Mouse (Mus musculus) CH12.LX (cell line): ENCODE results near the gene Nubpl. TPM values are rescaled to one million over a fixed set of nuclear protein-coding genes. Genes with fewer than 3 reads are reported as not detected.

Source experiments
- DNase-seq: peaks from one replicate; pipeline ENCODE4 v3.0.0-alpha.2; 2013; ENCODE audit errors: extremely low read depth
- H3K27ac ChIP-seq: 2 replicates; pipeline ENCODE4 v1.5.1; 2012; ENCODE audit warnings: low read depth, mild to moderate bottlenecking, control low read depth, moderate library complexity; ENCODE audit not compliant: insufficient read depth
- H3K27me3 ChIP-seq: replicated peaks from 2 replicates; pipeline ENCODE3; 2012; ENCODE audit warnings: inconsistent platforms
- H3K36me3 ChIP-seq, 2 experiments: replicated peaks in 1 of 2; 2 replicates each; pipeline versions ENCODE3 to v1.6.1; 2012; ENCODE audit warnings: inconsistent platforms in 1 of 2, low read length in 1 of 2, mild to moderate bottlenecking in 1 of 2, mixed read lengths in 1 of 2, moderate library complexity in 1 of 2; ENCODE audit not compliant: control insufficient read depth in 1 of 2, insufficient read depth in 1 of 2
- H3K4me1 ChIP-seq, 2 experiments: 2 replicates each; pipeline ENCODE4 v1.6.1; 2012; ENCODE audit warnings: inconsistent platforms in 1 of 2, moderate library complexity in 1 of 2; ENCODE audit not compliant: insufficient read depth in 2 of 2, control insufficient read depth in 1 of 2
- H3K4me2 ChIP-seq: 2 replicates; pipeline ENCODE4 v1.6.1; 2012; ENCODE audit warnings: low read depth, mild to moderate bottlenecking, control low read depth; ENCODE audit not compliant: poor library complexity, insufficient read depth, severe bottlenecking
- H3K4me3 ChIP-seq, 3 experiments: fragments of 150-350 bp in 1 of 3; sonication (generic) in 1 of 3; replicated peaks in 1 of 3; 2 replicates each; pipeline versions ENCODE3 to v1.5.1; 2011 to 2012; ENCODE audit warnings: low read depth in 2 of 3, low read length in 2 of 3, mild to moderate bottlenecking in 2 of 3, moderate library complexity in 2 of 3, control low read depth in 1 of 3, improper control_type of control experiment in 1 of 3, inconsistent platforms in 1 of 3, mixed read lengths in 1 of 3; ENCODE audit not compliant: poor library complexity in 1 of 3
- H3K79me2 ChIP-seq: replicated peaks from 2 replicates; pipeline ENCODE4 v1.6.1; 2012; ENCODE audit warnings: mild to moderate bottlenecking, moderate library complexity; ENCODE audit not compliant: control insufficient read depth, poor library complexity, insufficient read depth, severe bottlenecking; ENCODE audit errors: extremely low read depth
- H3K9ac ChIP-seq: 2 replicates; pipeline ENCODE4 v1.6.1; 2012; ENCODE audit warnings: low read depth, mild to moderate bottlenecking, control low read depth, moderate library complexity; ENCODE audit not compliant: insufficient read depth
- H3K9me3 ChIP-seq: replicated peaks from 2 replicates; pipeline ENCODE3; 2012; ENCODE audit warnings: low read length, inconsistent platforms, mixed read lengths
- BHLHE40 ChIP-seq: IDR thresholded peaks from 2 replicates; pipeline ENCODE4 v1.6.1; 2011; ENCODE audit warnings: mild to moderate bottlenecking, low read depth, low read length, improper control_type of control experiment
- CHD1 ChIP-seq: IDR thresholded peaks from 2 replicates; pipeline ENCODE4 v1.6.1; 2012; ENCODE audit warnings: low read depth, low read length, improper control_type of control experiment, inconsistent platforms
- ETS1 ChIP-seq: conservative IDR thresholded peaks from 2 replicates; pipeline ENCODE4 v1.6.1; 2012; ENCODE audit warnings: low read depth, mild to moderate bottlenecking, inconsistent platforms, low read length, improper control_type of control experiment, moderate library complexity
- GABPA ChIP-seq: IDR thresholded peaks from 2 replicates; pipeline ENCODE4 v1.6.1; 2012; ENCODE audit warnings: low read depth, low read length, improper control_type of control experiment, inconsistent platforms; ENCODE audit not compliant: insufficient replicate concordance
- KAT2A ChIP-seq: IDR thresholded peaks from 2 replicates; pipeline ENCODE4 v1.6.1; 2012; ENCODE audit warnings: low read length, improper control_type of control experiment, inconsistent platforms; ENCODE audit not compliant: insufficient replicate concordance
- MAX ChIP-seq: IDR thresholded peaks from 2 replicates; pipeline ENCODE4 v1.6.1; 2011; ENCODE audit warnings: low read length, improper control_type of control experiment
- MEF2A ChIP-seq: IDR thresholded peaks from 2 replicates; pipeline ENCODE4 v1.6.1; 2014; ENCODE audit warnings: low read depth, mild to moderate bottlenecking, inconsistent platforms, low read length, improper control_type of control experiment, borderline replicate concordance
- NELFE ChIP-seq: IDR thresholded peaks from 2 replicates; pipeline ENCODE4 v1.6.1; 2011; ENCODE audit warnings: low read depth, low read length, improper control_type of control experiment
- PAX5 ChIP-seq: IDR thresholded peaks from 2 replicates; pipeline ENCODE4 v1.6.1; 2012; ENCODE audit warnings: low read length, inconsistent platforms, mixed read lengths
- RAD21 ChIP-seq: IDR thresholded peaks from 2 replicates; pipeline ENCODE4 v1.6.1; 2011; ENCODE audit warnings: low read depth, mild to moderate bottlenecking, low read length, improper control_type of control experiment, moderate library complexity
- RCOR1 ChIP-seq: conservative IDR thresholded peaks from 2 replicates; pipeline ENCODE4 v1.6.1; 2012; ENCODE audit warnings: low read depth, mild to moderate bottlenecking, inconsistent platforms, low read length, improper control_type of control experiment
- SIN3A ChIP-seq: IDR thresholded peaks from 2 replicates; pipeline ENCODE4 v1.6.1; 2012; ENCODE audit warnings: low read length, improper control_type of control experiment, inconsistent platforms
- TBP ChIP-seq: conservative IDR thresholded peaks from 2 replicates; pipeline ENCODE4 v1.6.1; 2011; ENCODE audit warnings: low read depth, low read length, improper control_type of control experiment
- USF1 ChIP-seq: IDR thresholded peaks from 2 replicates; pipeline ENCODE4 v1.6.1; 2014; ENCODE audit warnings: low read depth, mild to moderate bottlenecking, inconsistent platforms, low read length, improper control_type of control experiment
- USF2 ChIP-seq: conservative IDR thresholded peaks from 2 replicates; pipeline ENCODE4 v1.6.1; 2011; ENCODE audit warnings: low read depth, low read length, improper control_type of control experiment
- ZC3H11A ChIP-seq: IDR thresholded peaks from 2 replicates; pipeline ENCODE4 v1.6.1; 2012; ENCODE audit warnings: low read depth, mild to moderate bottlenecking, inconsistent platforms, low read length, improper control_type of control experiment
- ZNF384 ChIP-seq: IDR thresholded peaks from 2 replicates; pipeline ENCODE4 v1.6.1; 2012; ENCODE audit warnings: low read depth, low read length, improper control_type of control experiment, inconsistent platforms
- dilution Hi-C: fragments of 300-500 bp; cut with MboI; formaldehyde crosslinking; loops from 2 replicates; pipeline ENCODE4 v1.14.3; 2020; ENCODE audit warnings: low sequenced_read_pairs; ENCODE audit not compliant: extremely low pct_unique_long_range_greater_than_20kb, extremely low pct_ligation_motif_present
- in situ Hi-C: fragments of 300-500 bp; cut with MboI; formaldehyde crosslinking; loops from 3 replicates; pipeline ENCODE4 v1.14.3; 2019; ENCODE audit warnings: low sequenced_read_pairs, low pct_ligation_motif_present, low pct_unique_long_range_greater_than_20kb, mixed read lengths
- polyA plus RNA-seq: library from polyadenylated mRNA; unstranded; fragments of >175 nt; gene quantifications from 2 replicates; pipeline ENCODE4 v1.2.1, GENCODE M21; 2012; ENCODE audit warnings: low read depth; ENCODE audit not compliant: insufficient read length
- total RNA-seq, 2 experiments: library from RNA; depleted of rRNA; stranded (reverse); fragments of 300-350 nt in 1 of 2; fragments of >200 nt in 1 of 2; gene quantifications; 2 replicates each; pipeline ENCODE4 v1.2.3; 2012 to 2014

The Nubpl gene
- total and polyA plus RNA-seq, 3 experiments, result 9.5 to 11.8 (median 11.1) TPM

- no peak for DNase-seq
- Histone ChIP-seq H3K4me3 (no peak overlapping the region), H3K9ac (no peak overlapping the region), H3K4me1 (no peaks in the 10 kb centered on the region), H3K4me2 (no peak overlapping the region), H3K27me3 (no peaks in the 10 kb centered on the region), H3K79me2 (no peaks in the 10 kb centered on the region), H3K27ac (no peak overlapping the region), H3K9me3 (no peaks in the 10 kb centered on the region), H3K36me3 (no peaks in the 10 kb centered on the region)
- dilution Hi-C loops (no loop called here), in situ Hi-C loops (no loop called here)
- no peak for TF ChIP-seq ZNF384
- no peak for TF ChIP-seq KAT2A
- TF ChIP-seq MAX, result no peak
- TF ChIP-seq SIN3A, result no peak
- TF ChIP-seq ETS1, result no peak
- no peak for TF ChIP-seq ZC3H11A
- no peak for TF ChIP-seq BHLHE40
- TF ChIP-seq TBP, result no peak
- TF ChIP-seq USF2, result no peak
- no peak for TF ChIP-seq GABPA
- TF ChIP-seq PAX5, result no peak
- no peak for TF ChIP-seq RCOR1
- TF ChIP-seq NELFE, result no peak
Observed at GRCm38 (mm10) chr12:52272828-52273227, 175.3 kb downstream of the Nubpl start.

- dilution Hi-C loops (no loop called here), in situ Hi-C loops (no loop called here)
- no peaks in the 10 kb centered on the region for H3K9me3 ChIP-seq
- H3K79me2 ChIP-seq, result no peaks in the 10 kb centered on the region
- no peaks in the 10 kb centered on the region for H3K36me3 ChIP-seq
- no peaks in the 10 kb centered on the region for H3K4me1 ChIP-seq
- H3K4me2 ChIP-seq, result no peak overlapping the region
- TF ChIP-seq CHD1, result no peak
- TF ChIP-seq RAD21, result no peak
- TF ChIP-seq MEF2A, result no peak
- TF ChIP-seq PAX5, result no peak
- TF ChIP-seq USF1, result no peak
- no peak for TF ChIP-seq ZNF384
- no peak for TF ChIP-seq RCOR1
- no peak overlapping the region for H3K9ac ChIP-seq
- no peak for DNase-seq
- H3K4me3 ChIP-seq, result no peak overlapping the region
- H3K27me3 ChIP-seq, result no peaks in the 10 kb centered on the region
- H3K27ac ChIP-seq, result no peak overlapping the region
Observed at GRCm38 (mm10) chr12:52276320-52276719, 178.8 kb downstream of the Nubpl start.
